Mouse (Mus musculus): ENCODE results near the gene Kcnip1. TPM values are rescaled to one million over a fixed set of nuclear protein-coding genes. Genes with fewer than 3 reads are reported as not detected.

Kcnip1 gene
- polyA plus RNA-seq, 1 experiment from 2014 or later, result 112 TPM

- Histone ChIP-seq H3K4me2 (ENCODE audit: low read length) (no peak overlapping the region), H3K27ac (ENCODE audit: low read length) (no peak overlapping the region), H3K9me3 (replicated peaks; ENCODE audit: control insufficient read depth, low read length, poor library complexity, severe bottlenecking) (no peaks in the 10 kb centered on the region), H3K9ac (ENCODE audit: low read depth, low read length) (no peak overlapping the region), H3K36me3 (ENCODE audit: control insufficient read depth, insufficient read depth, low read length) (no peaks in the 10 kb centered on the region), H3K4me3 (ENCODE audit: low read depth, low read length) (no peak overlapping the region), H3K4me1 (ENCODE audit: control insufficient read depth, insufficient read depth, low read length) (no peaks in the 10 kb centered on the region; the same call in 1 of the 2 replicates), H3K27me3 (ENCODE audit: control insufficient read depth, insufficient read depth, low read depth, low read length) (no peaks in the 10 kb centered on the region; the same call in 1 of the 2 replicates)
- ATAC-seq, result peak; percentile 33; the same call in 1 of the 2 replicates
- 20% methylated on average over 2 of the region's 2 CpGs for WGBS
Measured at GRCm38 (mm10) chr11:33912151-33912571, 80.8 kb downstream of the Kcnip1 start.

DNA sequence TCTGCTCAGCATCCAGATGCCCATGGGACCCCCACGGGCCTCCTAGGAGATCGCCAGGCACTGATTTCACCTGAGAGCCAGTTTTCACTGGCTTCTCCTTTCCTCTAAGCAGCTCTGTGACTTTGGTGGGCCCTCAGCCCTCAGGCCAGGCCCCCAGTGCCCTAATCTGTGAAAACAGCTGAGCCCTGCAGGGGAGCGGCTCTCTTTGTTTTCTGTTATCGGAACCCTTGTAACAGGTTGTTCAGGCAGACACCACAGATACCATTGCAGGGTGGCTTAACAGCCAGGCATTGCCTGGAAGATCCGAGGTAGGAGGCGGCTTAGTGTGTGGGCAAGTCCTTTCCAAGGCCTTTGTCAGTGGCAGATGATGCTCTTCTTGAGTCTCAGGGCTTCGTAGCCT, 82.0 kb downstream of the Kcnip1 start:
- H3K4me1 ChIP-seq (ENCODE audit: control insufficient read depth, insufficient read depth, low read length), result no peaks in the 10 kb centered on the region
- H3K36me3 ChIP-seq (ENCODE audit: control insufficient read depth, insufficient read depth, low read length), result no peaks in the 10 kb centered on the region
- H3K4me3 ChIP-seq (ENCODE audit: low read depth, low read length), result no peak overlapping the region
- H3K9ac ChIP-seq (ENCODE audit: low read depth, low read length), result no peak overlapping the region
- no peak overlapping the region for H3K27ac ChIP-seq (ENCODE audit: low read length)
- WGBS, result 34% methylated on average over 7 of the region's 7 CpGs
- no peak overlapping the region for H3K4me2 ChIP-seq (ENCODE audit: low read length)
- no peaks in the 10 kb centered on the region for H3K9me3 ChIP-seq (replicated peaks; ENCODE audit: control insufficient read depth, low read length, poor library complexity, severe bottlenecking)
- no peaks in the 10 kb centered on the region; the same call in 1 of the 2 replicates for H3K27me3 ChIP-seq (ENCODE audit: control insufficient read depth, insufficient read depth, low read depth, low read length)
- no peak for ATAC-seq

DNA sequence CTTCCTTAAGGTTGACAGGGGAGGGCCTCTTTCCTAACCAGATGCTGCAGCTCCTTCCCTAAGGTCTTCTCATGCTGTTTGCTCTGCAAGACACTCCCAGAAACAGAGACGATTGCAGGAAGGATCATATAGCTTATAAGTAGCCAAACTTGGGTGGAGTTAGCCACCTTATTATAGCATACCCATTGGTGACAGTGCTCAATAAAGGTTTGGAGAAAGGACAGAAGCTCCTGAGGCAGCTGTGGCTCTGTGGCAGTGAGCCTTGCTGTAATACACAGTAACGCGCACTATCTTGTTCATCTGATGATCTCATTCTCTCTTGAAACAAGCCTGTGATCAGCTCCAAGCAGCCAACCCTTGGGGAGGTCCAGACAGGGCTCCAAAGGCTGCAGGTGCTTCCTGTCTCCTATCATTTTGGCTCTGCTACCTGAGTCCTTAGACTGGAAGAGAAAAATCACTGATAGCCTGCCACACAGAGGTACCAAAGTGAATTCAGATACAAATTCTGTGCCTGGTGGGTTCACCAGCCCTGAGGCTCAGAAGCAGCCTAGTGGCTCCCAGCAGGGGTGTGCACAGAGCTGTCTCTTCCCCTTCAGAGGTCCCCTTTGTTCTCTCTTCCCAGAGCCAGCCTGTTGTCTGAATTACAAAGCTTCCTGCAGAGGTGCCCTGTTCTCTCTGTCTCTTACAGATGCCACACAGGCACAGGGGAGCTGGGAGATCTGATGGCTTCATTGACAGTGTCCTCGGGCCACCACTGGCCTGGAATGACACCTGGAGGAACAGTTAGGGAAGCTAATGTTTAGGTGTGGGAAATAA, 84.4 kb downstream of the Kcnip1 start:
- Histone ChIP-seq H3K4me3 (ENCODE audit: low read depth, low read length) (no peak overlapping the region), H3K9ac (ENCODE audit: low read depth, low read length) (no peak overlapping the region), H3K4me1 (ENCODE audit: control insufficient read depth, insufficient read depth, low read length) (no peaks in the 10 kb centered on the region), H3K27me3 (ENCODE audit: control insufficient read depth, insufficient read depth, low read depth, low read length) (no peaks in the 10 kb centered on the region), H3K36me3 (ENCODE audit: control insufficient read depth, insufficient read depth, low read length) (no peaks in the 10 kb centered on the region), H3K4me2 (ENCODE audit: low read length) (no peak overlapping the region), H3K27ac (ENCODE audit: low read length) (no peak overlapping the region), H3K9me3 (replicated peaks; ENCODE audit: control insufficient read depth, low read length, poor library complexity, severe bottlenecking) (no peaks in the 10 kb centered on the region)
- no peak for ATAC-seq
- WGBS, result 57% methylated on average over 4 of the region's 4 CpGs

DNA sequence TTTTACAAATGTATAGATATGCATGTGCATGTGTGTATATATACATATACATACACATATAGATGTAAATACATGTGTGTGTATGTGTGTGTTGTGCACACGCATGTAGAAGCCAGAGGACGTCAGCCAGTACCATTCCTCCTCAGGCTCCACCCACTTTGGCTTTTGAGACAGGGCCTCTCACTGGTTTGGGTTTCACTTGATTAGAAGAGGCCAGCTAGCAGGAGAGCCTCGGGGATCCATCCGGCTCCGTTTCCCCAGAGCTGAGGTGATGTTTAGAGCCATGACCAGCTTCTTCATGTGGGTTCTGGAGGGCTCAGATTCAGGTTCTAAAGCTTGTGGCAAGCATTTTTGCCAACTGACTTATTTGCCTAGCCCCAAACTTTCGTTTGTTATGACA, 89.5 kb downstream of the Kcnip1 start:
- H3K9ac ChIP-seq (ENCODE audit: low read depth, low read length), result no peak overlapping the region
- H3K27ac ChIP-seq (ENCODE audit: low read length), result no peak overlapping the region
- no peak for ATAC-seq
- no peaks in the 10 kb centered on the region for H3K4me1 ChIP-seq (ENCODE audit: control insufficient read depth, insufficient read depth, low read length)
- WGBS, result 73% methylated on average over 6 of the region's 6 CpGs
- H3K4me3 ChIP-seq (ENCODE audit: low read depth, low read length), result no peak overlapping the region
- no peak overlapping the region for H3K4me2 ChIP-seq (ENCODE audit: low read length)
- H3K27me3 ChIP-seq (ENCODE audit: control insufficient read depth, insufficient read depth, low read depth, low read length), result no peaks in the 10 kb centered on the region
- H3K36me3 ChIP-seq (ENCODE audit: control insufficient read depth, insufficient read depth, low read length), result no peaks in the 10 kb centered on the region
- no peaks in the 10 kb centered on the region for H3K9me3 ChIP-seq (replicated peaks; ENCODE audit: control insufficient read depth, low read length, poor library complexity, severe bottlenecking)

GRCm38 (mm10) chr11:33902377-33902776, 90.6 kb downstream of the Kcnip1 start:
- no peak overlapping the region for H3K4me3 ChIP-seq (ENCODE audit: low read depth, low read length)
- H3K4me1 ChIP-seq (ENCODE audit: control insufficient read depth, insufficient read depth, low read length), result no peaks in the 10 kb centered on the region
- H3K9me3 ChIP-seq (replicated peaks; ENCODE audit: control insufficient read depth, low read length, poor library complexity, severe bottlenecking), result no peaks in the 10 kb centered on the region
- 89% methylated on average over 10 of the region's 10 CpGs for WGBS
- no peak for ATAC-seq
- H3K27me3 ChIP-seq (ENCODE audit: control insufficient read depth, insufficient read depth, low read depth, low read length), result no peaks in the 10 kb centered on the region
- no peaks in the 10 kb centered on the region for H3K36me3 ChIP-seq (ENCODE audit: control insufficient read depth, insufficient read depth, low read length)
- H3K4me2 ChIP-seq (ENCODE audit: low read length), result no peak overlapping the region
- H3K9ac ChIP-seq (ENCODE audit: low read depth, low read length), result no peak overlapping the region
- no peak overlapping the region for H3K27ac ChIP-seq (ENCODE audit: low read length)

GRCm38 (mm10) chr11:33901783-33902182, 91.2 kb downstream of the Kcnip1 start:
- Histone ChIP-seq H3K9ac (ENCODE audit: low read depth, low read length) (no peak overlapping the region), H3K27ac (ENCODE audit: low read length) (no peak overlapping the region), H3K4me3 (ENCODE audit: low read depth, low read length) (no peak overlapping the region), H3K4me2 (ENCODE audit: low read length) (no peak overlapping the region), H3K9me3 (replicated peaks; ENCODE audit: control insufficient read depth, low read length, poor library complexity, severe bottlenecking) (no peaks in the 10 kb centered on the region), H3K27me3 (ENCODE audit: control insufficient read depth, insufficient read depth, low read depth, low read length) (no peaks in the 10 kb centered on the region), H3K4me1 (ENCODE audit: control insufficient read depth, insufficient read depth, low read length) (no peaks in the 10 kb centered on the region), H3K36me3 (ENCODE audit: control insufficient read depth, insufficient read depth, low read length) (no peaks in the 10 kb centered on the region)
- no peak for ATAC-seq
- WGBS, result 81% methylated on average over 2 of the region's 2 CpGs

- Histone ChIP-seq H3K9me3 (replicated peaks; ENCODE audit: control insufficient read depth, low read length, poor library complexity, severe bottlenecking) (no peaks in the 10 kb centered on the region), H3K27ac (ENCODE audit: low read length) (no peak overlapping the region), H3K27me3 (ENCODE audit: control insufficient read depth, insufficient read depth, low read depth, low read length) (no peaks in the 10 kb centered on the region), H3K36me3 (ENCODE audit: control insufficient read depth, insufficient read depth, low read length) (no peaks in the 10 kb centered on the region), H3K4me1 (ENCODE audit: control insufficient read depth, insufficient read depth, low read length) (no peaks in the 10 kb centered on the region), H3K4me2 (ENCODE audit: low read length) (no peak overlapping the region), H3K9ac (ENCODE audit: low read depth, low read length) (no peak overlapping the region), H3K4me3 (ENCODE audit: low read depth, low read length) (no peak overlapping the region)
- no peak for ATAC-seq
- 84% methylated on average over 4 of the region's 4 CpGs for WGBS
Measured at GRCm38 (mm10) chr11:33891084-33891483, 101.9 kb downstream of the Kcnip1 start.

GRCm38 (mm10) chr11:33890382-33890781, 102.6 kb downstream of the Kcnip1 start:
- no peak overlapping the region for H3K9ac ChIP-seq (ENCODE audit: low read depth, low read length)
- H3K27ac ChIP-seq (ENCODE audit: low read length), result no peak overlapping the region
- H3K27me3 ChIP-seq (ENCODE audit: control insufficient read depth, insufficient read depth, low read depth, low read length), result no peaks in the 10 kb centered on the region
- H3K4me3 ChIP-seq (ENCODE audit: low read depth, low read length), result no peak overlapping the region
- no peaks in the 10 kb centered on the region for H3K9me3 ChIP-seq (replicated peaks; ENCODE audit: control insufficient read depth, low read length, poor library complexity, severe bottlenecking)
- ATAC-seq, result no peak
- H3K36me3 ChIP-seq (ENCODE audit: control insufficient read depth, insufficient read depth, low read length), result no peaks in the 10 kb centered on the region
- no peaks in the 10 kb centered on the region for H3K4me1 ChIP-seq (ENCODE audit: control insufficient read depth, insufficient read depth, low read length)
- 29% methylated on average over 2 of the region's 2 CpGs for WGBS
- H3K4me2 ChIP-seq (ENCODE audit: low read length), result no peak overlapping the region

GRCm38 (mm10) chr11:33887660-33888059, 105.3 kb downstream of the Kcnip1 start:
- ATAC-seq, result no peak
- Histone ChIP-seq H3K36me3 (ENCODE audit: control insufficient read depth, insufficient read depth, low read length) (no peaks in the 10 kb centered on the region), H3K4me2 (ENCODE audit: low read length) (no peak overlapping the region), H3K4me3 (ENCODE audit: low read depth, low read length) (no peak overlapping the region), H3K27me3 (ENCODE audit: control insufficient read depth, insufficient read depth, low read depth, low read length) (no peaks in the 10 kb centered on the region), H3K9me3 (replicated peaks; ENCODE audit: control insufficient read depth, low read length, poor library complexity, severe bottlenecking) (no peaks in the 10 kb centered on the region), H3K9ac (ENCODE audit: low read depth, low read length) (no peak overlapping the region), H3K27ac (ENCODE audit: low read length) (no peak overlapping the region), H3K4me1 (ENCODE audit: control insufficient read depth, insufficient read depth, low read length) (no peaks in the 10 kb centered on the region)
- WGBS, result 94% methylated on average over 3 of the region's 3 CpGs
